Mouse (Mus musculus): Measurements from ENCODE around the gene Lman2. TPM values are rescaled to one million over a fixed set of nuclear protein-coding genes. Genes with fewer than 3 reads are reported as not detected.

Lman2 gene
- polyA plus RNA-seq, 1 experiment from 2014 or later: 102 TPM

DNA sequence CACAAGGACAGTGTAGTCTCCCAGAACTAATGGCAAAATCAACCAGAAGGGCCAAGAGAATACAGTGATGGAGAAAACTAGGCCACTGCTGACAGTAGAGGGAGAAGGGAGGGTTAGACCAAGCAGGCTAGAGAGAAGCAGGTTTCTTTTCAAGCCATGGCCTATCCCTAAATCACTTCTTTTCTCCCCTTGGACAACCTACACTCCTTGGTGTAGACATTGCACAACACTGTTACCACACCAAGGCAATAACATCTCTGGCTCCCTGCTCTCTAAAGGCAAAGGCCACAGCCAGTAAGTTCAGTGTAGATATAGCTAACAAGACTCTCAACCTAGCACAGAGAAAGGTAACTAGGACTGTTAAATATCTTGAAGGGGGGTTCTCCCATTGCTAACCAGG is 1.4 kb downstream of the Lman2 start:
- peak overlapping the region; percentile 89 for H3K4me2 ChIP-seq (ENCODE audit: low read depth, low read length)
- H3K9ac ChIP-seq (ENCODE audit: low read depth, low read length): peak overlapping the region; percentile 92
- DNase-seq (ENCODE audit: low spot score): no peak
- peak overlapping the region; percentile 87 for H3K4me3 ChIP-seq (ENCODE audit: low read depth, low read length)
- peaks cover 14% of the 10 kb centered on the region for H3K4me1 ChIP-seq (ENCODE audit: control insufficient read depth, insufficient read depth, low read length)
- H3K27me3 ChIP-seq (replicated peaks; ENCODE audit: control insufficient read depth, insufficient read depth, low read length): no peaks in the 10 kb centered on the region
- peaks cover 45% of the 10 kb centered on the region for H3K36me3 ChIP-seq (ENCODE audit: control insufficient read depth, insufficient read depth, low read length)
- H3K27ac ChIP-seq (replicated peaks; ENCODE audit: low read depth, low read length): no peak overlapping the region
- ATAC-seq (ENCODE audit: low read depth): no peak
- H3K9me3 ChIP-seq (ENCODE audit: control insufficient read depth, low read length): no peaks in the 10 kb centered on the region

DNA sequence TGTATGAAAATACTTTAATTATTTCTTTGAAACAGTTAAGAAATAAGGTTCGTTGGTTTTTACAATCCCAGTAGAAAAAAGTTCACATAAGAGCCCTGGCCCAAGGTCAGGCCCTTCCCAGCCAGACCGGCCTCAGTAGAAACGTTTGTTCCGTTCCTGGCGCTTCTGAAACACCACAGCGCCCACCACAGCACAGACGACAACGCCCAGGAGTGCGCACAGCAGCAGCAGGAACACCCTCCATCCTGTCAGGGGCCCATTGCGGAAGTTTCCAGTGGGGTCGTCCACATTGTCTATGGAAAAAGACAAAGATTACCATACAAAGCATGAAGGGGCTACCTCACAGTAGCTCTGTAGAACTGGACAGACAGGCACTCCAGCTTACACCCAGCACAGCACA is 15.8 kb downstream of the Lman2 start:
- Histone ChIP-seq H3K4me3 (ENCODE audit: low read depth, low read length) (no peak overlapping the region), H3K9me3 (ENCODE audit: control insufficient read depth, low read length) (no peaks in the 10 kb centered on the region), H3K27me3 (replicated peaks; ENCODE audit: control insufficient read depth, insufficient read depth, low read length) (no peaks in the 10 kb centered on the region), H3K4me1 (ENCODE audit: control insufficient read depth, insufficient read depth, low read length) (no peaks in the 10 kb centered on the region), H3K9ac (ENCODE audit: low read depth, low read length) (no peak overlapping the region), H3K36me3 (ENCODE audit: control insufficient read depth, insufficient read depth, low read length) (peaks cover 80% of the 10 kb centered on the region), H3K4me2 (ENCODE audit: low read depth, low read length) (no peak overlapping the region), H3K27ac (replicated peaks; ENCODE audit: low read depth, low read length) (no peak overlapping the region)
- DNase-seq (ENCODE audit: low spot score) (no peak), ATAC-seq (ENCODE audit: low read depth) (no peak)
- 87% methylated on average over 11 of the region's 11 CpGs for WGBS

DNA sequence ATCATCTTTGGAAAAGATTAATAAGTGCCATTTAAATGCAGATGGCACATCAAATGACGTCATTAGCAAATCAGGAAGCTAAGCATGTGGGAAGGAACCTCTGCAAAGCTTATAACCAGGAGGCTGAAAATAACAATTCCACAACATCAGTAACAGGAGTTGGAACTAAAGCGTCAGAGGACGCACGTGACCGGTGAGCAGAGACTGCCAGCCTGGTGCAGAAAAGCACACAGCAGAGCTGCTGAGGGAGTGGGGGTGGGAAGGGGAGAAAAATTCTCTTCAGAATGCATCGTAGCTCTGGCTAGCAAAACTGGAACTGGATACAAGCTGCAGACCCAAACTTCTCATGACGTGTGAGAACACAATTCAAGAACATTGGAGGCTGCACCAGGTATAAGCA is 18.3 kb downstream of the Lman2 start:
- no peaks in the 10 kb centered on the region for H3K4me1 ChIP-seq (ENCODE audit: control insufficient read depth, insufficient read depth, low read length)
- no peak for ATAC-seq (ENCODE audit: low read depth)
- no peaks in the 10 kb centered on the region for H3K9me3 ChIP-seq (ENCODE audit: control insufficient read depth, low read length)
- H3K27ac ChIP-seq (replicated peaks; ENCODE audit: low read depth, low read length): no peak overlapping the region
- no peak overlapping the region for H3K4me2 ChIP-seq (ENCODE audit: low read depth, low read length)
- H3K4me3 ChIP-seq (ENCODE audit: low read depth, low read length): no peak overlapping the region
- peaks cover 57% of the 10 kb centered on the region for H3K36me3 ChIP-seq (ENCODE audit: control insufficient read depth, insufficient read depth, low read length)
- no peak overlapping the region for H3K9ac ChIP-seq (ENCODE audit: low read depth, low read length)
- no peaks in the 10 kb centered on the region for H3K27me3 ChIP-seq (replicated peaks; ENCODE audit: control insufficient read depth, insufficient read depth, low read length)
- 90% methylated on average over 7 of the region's 7 CpGs for WGBS
- no peak for DNase-seq (ENCODE audit: low spot score)

DNA sequence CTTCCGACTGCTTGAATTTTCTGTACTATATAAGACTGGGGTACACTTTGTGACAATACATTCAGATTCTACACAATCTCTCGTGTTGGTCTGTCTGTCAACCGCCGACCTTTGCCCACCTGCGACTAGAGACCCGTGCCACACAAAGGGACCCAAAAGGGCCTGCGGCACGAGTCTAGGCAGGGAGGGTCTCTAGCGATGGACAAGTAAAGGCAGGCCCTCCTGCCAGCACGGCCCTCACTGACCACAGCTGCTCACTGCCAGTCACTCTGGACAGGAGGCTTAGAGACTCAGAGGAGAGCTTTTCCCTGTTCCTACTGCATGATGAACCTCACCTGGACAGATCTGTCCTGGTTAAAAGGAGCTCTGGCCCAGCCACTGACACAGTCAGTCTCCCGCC is 20.1 kb downstream of the Lman2 start:
- no peaks in the 10 kb centered on the region for H3K4me1 ChIP-seq (ENCODE audit: control insufficient read depth, insufficient read depth, low read length)
- DNase-seq (ENCODE audit: low spot score): no peak
- no peak for ATAC-seq (ENCODE audit: low read depth)
- no peak overlapping the region for H3K4me3 ChIP-seq (ENCODE audit: low read depth, low read length)
- H3K27ac ChIP-seq (replicated peaks; ENCODE audit: low read depth, low read length): no peak overlapping the region
- H3K27me3 ChIP-seq (replicated peaks; ENCODE audit: control insufficient read depth, insufficient read depth, low read length): no peaks in the 10 kb centered on the region
- no peak overlapping the region for H3K4me2 ChIP-seq (ENCODE audit: low read depth, low read length)
- WGBS: 40% methylated on average over 11 of the region's 11 CpGs
- no peaks in the 10 kb centered on the region for H3K9me3 ChIP-seq (ENCODE audit: control insufficient read depth, low read length)
- H3K9ac ChIP-seq (ENCODE audit: low read depth, low read length): no peak overlapping the region
- peaks cover 39% of the 10 kb centered on the region for H3K36me3 ChIP-seq (ENCODE audit: control insufficient read depth, insufficient read depth, low read length)

DNA sequence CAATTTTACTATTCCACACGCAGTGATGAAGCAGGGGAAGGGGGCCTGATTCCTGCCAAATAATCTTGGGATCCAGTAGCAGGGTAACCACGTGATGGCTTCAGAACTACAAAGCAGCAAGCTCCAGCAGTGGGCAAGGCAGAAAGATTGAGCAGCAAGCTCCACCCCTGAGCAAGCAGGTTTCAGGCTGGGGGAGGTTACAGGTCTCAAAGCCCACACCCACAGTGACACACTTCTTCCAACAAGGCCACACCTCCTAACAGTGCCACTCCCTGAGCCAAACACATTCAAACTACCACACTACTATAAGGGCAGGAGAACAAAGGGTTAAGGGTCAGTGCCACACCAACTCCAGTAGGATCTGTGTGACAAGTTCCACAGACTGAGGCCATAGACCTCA is 23.3 kb downstream of the Lman2 start:
- 29% methylated on average over 2 of the region's 2 CpGs for WGBS
- Histone ChIP-seq H3K27me3 (replicated peaks; ENCODE audit: control insufficient read depth, insufficient read depth, low read length) (no peaks in the 10 kb centered on the region), H3K9me3 (ENCODE audit: control insufficient read depth, low read length) (no peaks in the 10 kb centered on the region), H3K4me2 (ENCODE audit: low read depth, low read length) (no peak overlapping the region), H3K4me1 (ENCODE audit: control insufficient read depth, insufficient read depth, low read length) (no peaks in the 10 kb centered on the region), H3K27ac (replicated peaks; ENCODE audit: low read depth, low read length) (no peak overlapping the region), H3K36me3 (ENCODE audit: control insufficient read depth, insufficient read depth, low read length) (peaks cover 8% of the 10 kb centered on the region; the same call in 1 of the 2 replicates), H3K9ac (ENCODE audit: low read depth, low read length) (no peak overlapping the region), H3K4me3 (ENCODE audit: low read depth, low read length) (no peak overlapping the region)
- ATAC-seq (ENCODE audit: low read depth): no peak
- DNase-seq (ENCODE audit: low spot score): no peak

DNA sequence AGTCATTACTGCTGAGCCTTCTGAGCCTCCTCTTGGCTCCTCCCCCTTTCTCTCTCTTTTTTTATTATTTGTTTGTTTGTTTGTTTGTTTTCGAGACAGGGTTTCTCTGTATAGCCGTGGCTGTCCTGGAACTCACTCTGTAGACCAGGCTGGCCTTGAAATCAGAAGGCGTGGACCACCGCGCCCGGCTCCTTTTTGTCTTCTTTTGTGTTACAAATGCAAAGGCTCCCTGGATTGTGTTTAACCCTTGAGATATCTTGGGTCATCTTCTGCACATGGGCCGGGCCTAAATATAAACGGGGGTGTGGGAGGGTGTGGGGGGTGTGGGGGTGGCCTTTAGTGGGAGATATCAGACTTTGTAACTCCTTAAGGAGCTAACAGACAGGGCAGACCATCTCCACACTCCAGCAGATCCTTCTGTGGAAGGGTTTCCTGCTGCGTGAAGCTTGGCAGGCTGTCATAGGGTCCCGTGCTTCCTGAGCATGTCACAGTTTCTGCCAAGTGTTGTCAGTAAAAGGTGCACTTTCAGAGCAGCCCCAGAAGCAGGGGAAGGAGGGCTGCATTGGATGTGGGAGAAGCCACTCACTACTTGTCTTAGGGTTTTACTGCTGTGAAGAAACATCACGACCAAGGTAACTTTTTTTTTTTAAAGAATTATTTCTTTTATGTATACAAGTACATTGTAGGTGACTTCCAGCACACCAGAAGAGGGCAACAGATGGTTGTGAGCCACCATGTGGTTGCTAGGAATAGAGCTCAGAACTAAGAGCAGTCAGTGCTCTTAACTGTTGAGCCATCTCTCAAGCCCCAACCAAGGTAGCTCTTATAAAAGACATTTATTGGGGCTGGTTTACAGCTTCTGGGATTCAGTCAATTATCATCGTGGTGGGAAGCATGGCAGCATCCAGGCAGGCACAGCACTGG is 24.2 kb downstream of the Lman2 start:
- Histone ChIP-seq H3K9ac (ENCODE audit: low read depth, low read length) (no peak overlapping the region), H3K4me2 (ENCODE audit: low read depth, low read length) (no peak overlapping the region), H3K27ac (replicated peaks; ENCODE audit: low read depth, low read length) (no peak overlapping the region), H3K9me3 (ENCODE audit: control insufficient read depth, low read length) (no peaks in the 10 kb centered on the region), H3K36me3 (ENCODE audit: control insufficient read depth, insufficient read depth, low read length) (no peaks in the 10 kb centered on the region), H3K4me3 (ENCODE audit: low read depth, low read length) (no peak overlapping the region), H3K4me1 (ENCODE audit: control insufficient read depth, insufficient read depth, low read length) (no peaks in the 10 kb centered on the region), H3K27me3 (replicated peaks; ENCODE audit: control insufficient read depth, insufficient read depth, low read length) (no peaks in the 10 kb centered on the region)
- 71% methylated on average over 12 of the region's 12 CpGs for whole genome bisulfite sequencing
- ATAC-seq (ENCODE audit: low read depth): no peak
- no peak for DNase-seq (ENCODE audit: low spot score)

DNA sequence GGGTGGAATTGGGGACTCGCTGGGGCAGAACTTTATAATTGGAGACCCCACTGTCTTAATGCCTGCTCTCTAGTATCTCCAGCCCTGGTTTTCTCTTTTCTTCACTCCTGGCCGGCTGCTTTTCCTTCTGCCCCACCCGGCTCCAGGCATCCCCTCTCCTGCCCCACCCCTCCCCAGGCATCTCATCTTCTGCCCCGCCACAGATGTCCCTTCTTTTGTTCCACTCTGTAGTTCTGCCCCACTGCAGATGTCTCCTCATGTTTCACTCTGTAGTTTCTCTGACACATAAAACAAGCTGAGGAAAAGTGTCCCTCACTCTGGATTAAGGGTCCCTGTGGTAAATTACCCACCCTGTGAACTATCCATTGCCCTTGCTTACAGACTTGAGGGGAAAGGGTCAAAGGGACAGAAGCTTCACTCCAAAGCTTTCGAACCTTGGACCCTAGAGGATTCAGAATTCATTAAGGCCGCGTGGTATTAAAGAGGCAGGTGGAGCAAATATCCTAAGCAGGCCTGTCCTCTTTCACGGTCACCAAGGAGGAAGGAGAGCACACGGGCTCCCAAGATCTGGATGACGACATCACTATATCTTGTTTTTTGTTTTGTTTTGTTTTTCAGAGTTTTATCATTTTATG is 25.1 kb downstream of the Lman2 start:
- H3K4me1 ChIP-seq (ENCODE audit: control insufficient read depth, insufficient read depth, low read length): no peaks in the 10 kb centered on the region
- H3K9ac ChIP-seq (ENCODE audit: low read depth, low read length): no peak overlapping the region
- no peak overlapping the region for H3K27ac ChIP-seq (replicated peaks; ENCODE audit: low read depth, low read length)
- no peaks in the 10 kb centered on the region for H3K27me3 ChIP-seq (replicated peaks; ENCODE audit: control insufficient read depth, insufficient read depth, low read length)
- H3K4me2 ChIP-seq (ENCODE audit: low read depth, low read length): no peak overlapping the region
- DNase-seq (ENCODE audit: low spot score): no peak
- ATAC-seq (ENCODE audit: low read depth): no peak
- H3K9me3 ChIP-seq (ENCODE audit: control insufficient read depth, low read length): no peaks in the 10 kb centered on the region
- no peak overlapping the region for H3K4me3 ChIP-seq (ENCODE audit: low read depth, low read length)
- 60% methylated on average over 9 of the region's 10 CpGs for WGBS
- no peaks in the 10 kb centered on the region for H3K36me3 ChIP-seq (ENCODE audit: control insufficient read depth, insufficient read depth, low read length)

DNA sequence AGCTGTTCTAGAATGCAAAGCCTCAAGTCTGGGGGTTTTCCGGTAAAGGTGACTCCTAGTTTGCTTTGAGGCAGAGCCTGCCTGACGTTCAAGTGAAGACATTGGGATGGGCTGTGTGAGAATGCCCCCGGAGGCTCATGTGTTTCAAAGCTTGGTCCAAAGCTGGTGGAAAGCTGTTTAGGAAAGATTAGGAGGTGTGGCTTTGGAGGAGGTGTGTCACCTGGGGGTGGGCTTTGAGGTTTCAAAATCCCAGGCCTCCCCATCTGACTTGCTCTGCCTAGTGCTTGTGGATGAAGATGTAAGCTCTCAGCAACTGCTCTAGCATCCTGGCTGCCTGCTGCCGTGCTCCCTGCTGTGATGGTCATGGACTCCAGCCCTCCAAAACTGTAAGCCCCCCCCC is 26.9 kb downstream of the Lman2 start:
- DNase-seq (ENCODE audit: low spot score) (no peak), ATAC-seq (ENCODE audit: low read depth) (no peak)
- H3K27ac ChIP-seq (replicated peaks; ENCODE audit: low read depth, low read length): no peak overlapping the region
- H3K4me3 ChIP-seq (ENCODE audit: low read depth, low read length): no peak overlapping the region
- H3K4me1 ChIP-seq (ENCODE audit: control insufficient read depth, insufficient read depth, low read length): 0 out of 2 replicates have a peak, but pooled peaks cover 4% of the 10 kb centered on the region
- H3K36me3 ChIP-seq (ENCODE audit: control insufficient read depth, insufficient read depth, low read length): no peaks in the 10 kb centered on the region
- H3K9ac ChIP-seq (ENCODE audit: low read depth, low read length): no peak overlapping the region
- no peaks in the 10 kb centered on the region for H3K27me3 ChIP-seq (replicated peaks; ENCODE audit: control insufficient read depth, insufficient read depth, low read length)
- no peak overlapping the region for H3K4me2 ChIP-seq (ENCODE audit: low read depth, low read length)
- no peaks in the 10 kb centered on the region for H3K9me3 ChIP-seq (ENCODE audit: control insufficient read depth, low read length)
- WGBS: 94% methylated on average over 4 of the region's 4 CpGs
